Mouse (Mus musculus) left cerebral cortex, postnatal 4 days (tissue): ENCODE results near the gene Fbxl3. TPM values are rescaled to one million over a fixed set of nuclear protein-coding genes. Genes with fewer than 3 reads are reported as not detected.
A peak's percentile ranks its signal among the peaks of the same experiment; 100 is the strongest.

Experiments
- DNase-seq: peaks from one replicate; pipeline ENCODE4 v3.0.0-alpha.2; 2022
- intact Hi-C: fragments of 180-260 bp; cut with DNase I; formaldehyde crosslinking; loops from one replicate; pipeline ENCODE4 v1.15.1; 2025
- total RNA-seq, 2 experiments: library from RNA; stranded (reverse); gene quantifications; 2 replicates each; pipeline ENCODE4 v1.2.3; 2021

The Fbxl3 gene
- total RNA-seq, 2 experiments from 2014 or later = 67.2 to 71.3 TPM

DNA sequence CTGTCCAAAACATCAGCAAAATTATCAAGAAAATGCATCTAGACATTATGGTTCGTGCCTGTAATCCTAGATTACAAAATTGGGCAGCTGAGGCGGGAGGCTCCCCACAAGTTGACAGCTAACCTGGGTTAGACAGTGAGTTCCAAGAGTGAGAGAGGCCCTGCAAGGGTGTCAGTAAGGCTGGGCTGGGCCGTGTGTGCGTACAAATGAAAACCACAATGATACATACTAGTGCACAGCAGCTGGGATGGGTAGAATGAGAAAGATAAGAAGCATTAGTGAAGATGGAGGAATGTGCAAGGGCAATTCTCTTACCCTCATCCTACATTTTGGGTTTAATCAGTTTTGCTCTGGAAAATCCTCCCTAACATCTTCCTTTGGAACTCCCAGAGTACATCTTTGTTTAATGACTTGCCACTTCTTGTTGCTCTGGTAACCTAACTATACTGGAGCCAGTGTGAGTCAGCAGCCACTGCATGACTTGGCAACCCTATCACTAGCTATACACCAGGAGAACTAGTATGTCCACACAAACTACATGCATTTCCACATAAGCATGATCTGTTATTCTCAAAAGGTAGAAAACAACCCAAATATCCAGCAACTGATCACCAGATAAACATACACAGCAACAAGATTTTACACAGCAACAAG lies 12.6 kb downstream of the Fbxl3 start:
- intact Hi-C loops = loop anchor here (10.0 kb wide), 1 partner anchor 72 kb away; no protein-coding TSS in a partner anchor

DNA sequence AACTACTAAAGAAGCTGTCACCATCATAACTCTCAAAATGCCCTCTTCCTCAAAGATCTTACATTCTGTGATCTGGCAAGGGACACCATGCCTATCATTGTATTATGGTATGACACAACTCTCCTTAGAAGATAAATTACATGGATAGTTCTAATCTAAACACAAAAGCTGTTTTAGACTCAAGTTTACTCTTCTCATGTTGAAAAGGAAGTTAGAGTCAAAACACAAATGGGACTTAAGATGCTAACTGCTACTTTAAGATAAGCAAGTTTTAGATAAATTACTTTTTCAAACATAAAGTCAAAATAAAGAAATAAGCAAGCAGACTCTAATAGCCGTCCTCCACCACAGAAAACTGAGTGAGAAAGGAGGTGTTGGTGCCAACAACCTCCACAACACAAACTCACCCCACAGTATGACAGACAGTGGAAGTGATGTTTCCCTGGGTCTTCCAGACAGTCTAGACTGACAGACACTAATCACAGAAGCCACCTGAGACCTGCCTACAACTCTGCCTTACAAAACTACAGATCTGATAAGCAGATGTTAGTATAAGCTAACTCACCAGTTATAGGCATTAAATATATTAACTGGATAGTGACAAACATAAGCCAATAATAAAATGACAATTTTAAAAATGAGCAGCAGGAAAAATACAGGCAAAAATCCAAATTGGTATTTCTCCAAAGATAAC lies 13.4 kb downstream of the Fbxl3 start:
- no peak for DNase-seq
- intact Hi-C loops = loop anchor here (10.0 kb wide), 1 partner anchor 71 kb away; no protein-coding TSS in a partner anchor

More for the DNA sequence above, 12.6 kb downstream of the Fbxl3 start:
- DNase-seq = no peak

DNA sequence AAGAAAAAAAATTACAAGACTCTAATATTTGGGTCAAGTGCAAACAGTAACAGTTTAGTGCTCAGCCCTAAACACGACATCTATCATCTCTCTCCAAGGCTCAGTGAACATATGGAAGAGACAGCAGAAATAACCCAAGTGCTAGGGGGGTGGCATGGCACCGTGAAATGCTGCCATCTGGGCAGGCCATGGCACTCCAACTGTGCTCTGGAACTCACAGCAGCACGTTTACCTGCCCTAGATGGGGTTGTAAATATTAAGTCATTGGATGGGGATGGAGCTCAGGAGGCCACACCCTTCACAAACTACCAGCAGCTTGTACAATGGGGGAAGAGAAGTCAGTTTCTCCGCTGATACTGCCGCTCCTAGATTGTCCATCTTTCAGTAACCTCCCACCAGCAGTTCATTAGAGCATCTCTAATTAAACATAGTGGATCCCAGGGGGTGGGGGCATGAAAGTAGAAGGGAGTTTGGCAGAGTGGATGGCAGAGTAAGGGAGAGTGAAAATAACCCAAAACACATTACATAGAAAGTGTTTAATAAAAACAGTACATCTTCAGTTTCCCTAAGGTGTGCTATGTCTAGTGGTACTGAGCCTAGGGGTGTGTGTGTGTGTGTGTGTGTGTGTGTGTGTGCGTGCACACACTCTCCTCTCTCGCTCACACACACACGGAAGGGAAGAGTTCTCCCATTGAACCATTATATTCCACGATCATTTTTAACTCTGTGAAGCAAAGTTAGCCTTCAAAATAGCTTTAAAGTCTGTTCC lies 20.0 kb downstream of the Fbxl3 start:
- intact Hi-C loops = no loop called here
- peak; percentile 46 for DNase-seq

DNA sequence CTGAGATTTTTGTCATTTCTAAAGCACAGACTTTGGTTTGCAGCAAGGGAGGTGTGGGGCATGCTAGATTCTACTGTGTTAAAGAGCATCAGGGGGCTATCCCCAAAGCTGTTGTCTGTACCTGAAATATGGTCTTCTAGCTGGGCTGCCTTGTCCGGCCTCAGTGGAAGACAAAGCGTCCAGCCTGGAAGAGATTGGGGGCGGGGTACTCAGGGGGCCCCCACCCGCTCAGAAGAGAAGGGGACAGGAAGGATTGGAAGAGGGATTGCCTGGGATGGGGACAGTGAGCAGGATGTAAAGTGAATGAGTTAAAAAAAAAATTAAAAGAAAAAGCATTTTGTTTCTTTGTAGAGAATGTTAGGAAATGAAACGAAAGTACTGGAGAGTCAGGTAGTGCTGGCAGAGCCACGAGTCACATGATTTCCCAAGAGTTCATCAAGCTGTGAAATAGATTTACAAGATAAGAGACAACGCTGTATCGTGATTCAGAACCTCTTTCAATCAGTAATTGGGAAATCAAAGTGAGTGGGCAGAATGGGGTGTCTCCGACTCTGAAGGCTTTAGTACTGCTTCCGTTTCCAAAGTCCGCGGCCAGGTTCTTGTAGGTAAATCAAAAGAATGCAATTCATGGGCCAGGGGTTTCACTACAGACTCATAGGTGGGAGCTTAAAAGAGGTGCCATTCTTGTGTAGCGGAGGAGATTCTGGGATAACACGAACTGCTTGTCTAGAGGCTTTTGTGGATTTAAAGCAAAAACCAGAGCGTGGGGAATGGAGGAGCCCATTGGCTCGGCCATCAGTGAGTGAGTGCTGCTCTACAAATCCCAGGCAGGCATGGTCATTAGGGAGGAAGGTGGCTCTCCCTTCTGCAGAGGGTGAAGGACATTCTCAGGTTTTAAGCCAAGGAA lies 21.1 kb downstream of the Fbxl3 start:
- intact Hi-C loops = no loop called here
- no peak for DNase-seq

DNA sequence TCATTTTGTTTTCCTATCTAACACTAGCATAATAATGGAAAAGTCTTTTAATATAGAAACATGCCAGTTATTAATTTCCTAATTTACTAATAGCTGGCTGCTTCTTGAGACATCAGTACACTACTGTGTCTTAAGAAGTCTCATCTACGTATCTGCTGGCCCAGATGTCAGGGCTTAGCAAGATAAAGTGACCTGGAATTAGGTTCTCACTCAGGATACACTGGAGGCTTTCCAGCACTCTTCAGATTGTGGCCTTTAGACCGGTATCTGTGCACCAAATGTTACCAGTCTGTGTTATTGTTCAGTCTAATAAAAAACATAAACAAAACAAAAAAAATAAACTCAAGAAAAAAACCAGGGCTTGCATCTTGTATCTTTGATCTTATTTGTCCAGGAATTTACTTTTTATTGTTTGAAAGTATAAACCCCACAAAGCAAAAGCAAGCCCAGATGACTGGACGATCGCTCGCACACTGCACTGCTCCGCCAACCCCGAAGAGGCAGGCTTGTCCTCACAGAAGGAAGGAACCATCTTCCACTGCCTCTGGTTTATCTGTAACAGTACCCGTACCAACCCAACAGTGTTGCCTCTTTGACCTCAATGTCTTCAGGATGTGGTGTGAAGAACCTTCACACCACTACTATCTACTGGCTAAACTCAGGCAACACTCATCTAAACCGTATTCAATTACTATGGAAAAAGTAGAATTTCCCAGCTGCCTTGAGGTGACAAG lies 21.9 kb downstream of the Fbxl3 start:
- intact Hi-C loops = no loop called here
- no peak for DNase-seq

DNA sequence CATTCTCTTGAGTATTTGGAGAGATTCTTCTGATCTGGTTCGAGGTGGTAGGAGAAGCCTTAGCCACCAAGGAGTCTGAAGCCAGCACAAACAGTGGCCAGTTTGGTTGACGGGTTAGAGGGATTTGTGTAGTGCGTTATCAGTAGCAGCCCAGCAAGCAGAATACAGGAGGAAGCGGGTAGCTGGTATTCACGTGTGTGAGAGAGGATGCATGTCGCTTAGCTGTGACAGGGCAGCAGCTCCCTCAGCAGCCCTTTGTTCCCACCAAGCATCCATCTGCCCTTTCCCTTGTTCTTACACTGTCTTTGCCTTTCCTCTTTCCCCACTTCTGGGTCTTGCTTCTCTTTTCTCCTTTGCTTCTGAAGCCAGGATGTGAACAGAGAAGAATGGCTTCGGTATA lies 24.2 kb downstream of the Fbxl3 start:
- no peak for DNase-seq
- intact Hi-C loops = no loop called here

DNA sequence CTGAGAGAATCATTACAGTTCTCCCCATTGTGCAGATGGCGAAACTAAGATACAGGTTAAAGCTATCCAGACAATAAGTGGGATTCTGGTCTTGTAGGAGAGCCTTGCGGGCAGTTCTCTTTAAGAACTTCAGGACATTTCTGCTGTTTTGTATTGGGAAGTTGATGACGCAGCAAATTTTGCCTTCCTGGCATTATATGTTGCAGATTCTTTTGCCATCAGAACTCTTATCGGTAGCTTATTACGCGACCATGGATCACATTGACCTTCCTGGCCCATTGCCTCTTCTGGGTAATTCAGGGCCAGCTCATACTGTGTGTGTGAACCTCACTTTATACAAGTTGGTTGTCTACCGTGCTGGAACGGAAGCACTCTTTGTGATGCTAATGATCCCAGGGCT lies 25.5 kb downstream of the Fbxl3 start:
- no peak for DNase-seq
- intact Hi-C loops = no loop called here

DNA sequence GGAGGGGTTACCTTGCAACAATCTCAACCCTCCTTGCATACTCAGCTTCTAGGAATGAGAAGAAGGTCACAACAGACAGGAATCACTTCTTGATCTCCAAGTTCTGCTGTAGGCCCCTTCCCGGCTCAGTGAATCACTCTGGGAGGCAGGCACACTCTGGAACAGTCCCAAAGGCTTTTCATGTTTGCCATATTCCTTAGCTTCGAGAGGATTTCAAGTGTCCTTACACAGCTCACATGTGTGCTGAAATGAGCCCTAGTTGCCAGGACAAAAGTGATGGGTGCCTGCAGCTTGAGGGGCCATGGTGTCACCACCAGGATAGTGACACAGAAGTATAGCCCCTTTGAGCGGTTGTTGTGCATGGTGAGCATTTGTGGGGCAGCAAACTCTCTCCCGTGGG lies 26.6 kb downstream of the Fbxl3 start:
- intact Hi-C loops = no loop called here
- no peak for DNase-seq

DNA sequence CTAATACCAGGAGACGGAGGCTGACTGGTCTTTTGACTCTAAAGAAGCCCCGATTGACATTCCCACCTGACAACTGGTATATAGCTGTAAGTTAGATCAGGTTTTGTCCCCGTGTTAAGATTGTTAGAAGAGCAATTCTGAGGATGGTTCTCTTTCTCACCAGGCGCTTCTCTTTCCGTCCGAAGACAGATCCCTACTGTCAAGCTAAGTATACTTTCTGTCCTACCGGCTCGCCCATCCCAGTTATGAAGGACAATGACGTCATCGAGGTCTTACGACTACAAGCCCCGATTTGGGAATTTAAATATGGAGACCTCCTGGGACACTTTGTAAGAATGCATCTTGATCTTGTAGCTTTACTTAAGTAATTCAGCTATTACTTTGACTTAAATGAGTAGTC lies 27.9 kb downstream of the Fbxl3 start:
- no peak for DNase-seq
- intact Hi-C loops = no loop called here

DNA sequence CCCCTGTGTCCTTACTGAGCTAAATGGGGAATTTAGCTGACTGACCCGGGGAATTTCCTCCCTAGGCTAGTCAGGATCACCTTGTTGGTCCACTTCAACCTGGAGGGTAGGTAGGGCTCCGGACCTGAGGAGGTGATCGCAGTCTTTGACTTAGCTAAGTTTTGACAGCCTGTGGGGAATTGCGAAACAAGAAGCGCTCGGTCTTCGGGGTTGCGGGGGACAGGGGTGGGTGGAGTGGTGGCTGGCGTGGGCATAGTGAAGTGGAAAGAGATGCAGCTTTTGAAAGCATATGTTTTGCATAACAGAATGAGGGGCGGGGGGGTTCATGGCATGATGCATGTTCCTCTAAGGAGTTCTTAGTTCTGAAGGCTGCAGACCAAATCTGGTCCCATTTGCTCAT lies 28.6 kb downstream of the Fbxl3 start:
- DNase-seq = no peak
- intact Hi-C loops = no loop called here

DNA sequence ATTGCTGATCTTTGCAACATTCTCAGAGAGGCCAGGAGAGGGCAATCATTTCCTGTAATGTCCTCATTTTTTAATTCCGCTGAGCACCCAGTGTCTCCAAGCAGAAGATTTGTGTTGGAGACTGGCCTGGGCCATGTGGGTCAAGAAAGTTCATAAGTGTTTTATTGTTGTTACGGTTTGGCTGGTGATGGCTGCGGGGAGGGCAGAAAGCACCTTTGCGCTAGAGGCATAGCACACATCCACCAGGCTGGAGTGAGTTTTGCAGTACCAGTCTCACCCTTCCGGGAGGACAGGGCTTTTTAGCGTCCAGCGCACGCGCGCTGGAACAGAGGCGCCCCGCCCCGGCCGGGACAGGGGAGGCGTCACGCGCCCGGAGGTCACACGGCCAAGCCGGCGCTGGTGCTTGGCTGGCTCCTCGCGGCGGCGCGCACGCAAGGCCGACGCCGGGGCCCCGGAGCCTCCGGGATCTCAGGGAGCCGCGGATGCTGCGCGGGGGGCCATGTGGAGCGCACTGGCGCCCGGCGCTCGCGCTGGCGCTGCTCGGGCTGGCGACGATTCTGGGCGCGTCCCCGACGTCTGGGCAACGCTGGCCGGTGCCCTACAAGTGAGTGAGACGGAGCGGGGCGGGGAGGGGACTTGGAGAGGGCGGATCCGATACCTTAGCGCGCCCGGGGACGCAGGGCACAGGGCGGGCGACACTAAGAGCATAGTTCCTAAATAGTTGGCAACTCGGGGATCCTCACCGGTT lies 29.3 kb downstream of the Fbxl3 start, which contains the start of gene Cln5:
Gene Cln5, plus strand, starts transcription at position 353 of the 748 bp plus-strand sequence.
- intact Hi-C loops = no loop called here
- DNase-seq = peak; percentile 95

DNA sequence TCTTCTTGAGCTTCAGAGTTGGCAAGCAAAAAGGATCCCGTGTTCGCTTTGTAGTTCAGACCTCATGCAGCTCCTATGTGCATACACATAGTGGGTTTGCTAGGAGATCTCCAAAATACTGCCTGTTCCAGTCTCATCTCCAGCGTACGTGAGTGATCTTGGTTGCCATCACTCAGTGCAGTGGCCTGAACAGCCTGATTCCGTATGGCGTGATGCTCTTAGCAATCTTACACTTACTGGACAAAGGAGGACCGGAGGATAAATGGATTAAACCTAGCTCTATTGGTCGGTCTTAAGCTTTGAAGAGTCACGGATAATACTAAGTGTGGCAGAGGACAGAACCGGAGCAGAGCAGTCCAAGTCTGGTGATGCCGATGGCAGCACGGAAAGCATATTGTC lies 29.9 kb downstream of the Fbxl3 start:
- intact Hi-C loops = no loop called here

DNA sequence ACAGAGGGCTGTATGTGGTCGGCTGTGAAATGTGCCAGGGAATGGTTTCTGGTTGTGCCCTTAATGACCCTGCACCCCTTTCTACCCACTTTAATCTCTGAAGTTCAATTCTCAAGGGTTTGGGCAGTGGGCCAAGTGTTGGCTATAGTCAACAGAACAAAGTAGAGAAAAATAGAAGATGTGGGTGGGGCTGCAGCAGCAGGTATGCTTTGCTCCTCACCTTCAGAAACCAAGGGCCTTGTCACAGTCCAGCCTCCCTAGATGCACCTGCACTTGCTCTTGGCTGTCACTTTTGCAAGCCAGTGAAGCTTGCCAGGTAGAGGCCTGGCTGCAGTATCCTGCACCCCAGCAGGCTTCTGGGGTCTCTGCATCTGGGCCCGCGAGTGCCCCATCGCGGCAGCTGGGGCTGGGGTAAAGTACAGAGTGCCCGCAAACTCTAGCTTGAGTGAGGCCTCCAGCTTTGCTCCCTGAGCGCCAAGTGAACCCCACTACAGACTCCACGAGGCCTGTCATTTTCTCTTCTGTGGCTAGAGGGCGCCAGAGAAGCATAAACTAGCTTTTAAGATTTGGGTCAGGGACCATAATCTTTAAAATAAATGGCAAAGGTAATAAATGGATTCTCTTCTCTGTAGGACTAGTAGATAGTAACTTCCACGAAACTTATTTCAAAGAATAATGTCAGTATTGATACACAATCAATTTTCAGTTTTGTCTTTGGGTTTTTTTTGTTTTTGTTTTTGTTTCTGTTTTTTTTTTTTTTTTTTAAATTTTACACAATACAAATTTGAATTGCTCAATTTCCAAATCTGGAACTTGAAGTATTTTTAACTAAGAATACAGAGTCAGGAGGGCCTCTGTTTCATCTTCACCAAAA lies 33.8 kb downstream of the Fbxl3 start:
- intact Hi-C loops = no loop called here
- DNase-seq = peak; percentile 68

More for the DNA sequence above, 29.9 kb downstream of the Fbxl3 start:
- no peak for DNase-seq

DNA sequence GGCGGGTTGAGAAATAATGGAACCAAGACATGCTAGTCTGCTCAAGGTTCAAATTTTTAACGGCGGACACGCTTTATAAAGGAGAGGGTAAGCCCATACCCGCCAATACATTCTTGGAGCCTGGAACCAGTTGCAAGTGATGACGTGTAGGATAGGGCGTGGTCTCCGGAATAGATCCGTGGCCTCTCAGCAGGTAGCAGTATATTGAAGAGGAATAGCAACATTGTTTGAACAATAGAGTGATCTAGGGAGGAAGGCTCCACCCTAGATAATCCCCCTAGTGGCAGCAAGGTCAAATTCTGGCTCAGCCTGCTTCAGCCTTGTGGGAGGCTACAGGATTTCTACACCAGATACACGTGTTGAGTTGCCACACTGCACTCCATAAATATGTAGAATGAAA lies 39.9 kb downstream of the Fbxl3 start:
- intact Hi-C loops = no loop called here
- DNase-seq = no peak

DNA sequence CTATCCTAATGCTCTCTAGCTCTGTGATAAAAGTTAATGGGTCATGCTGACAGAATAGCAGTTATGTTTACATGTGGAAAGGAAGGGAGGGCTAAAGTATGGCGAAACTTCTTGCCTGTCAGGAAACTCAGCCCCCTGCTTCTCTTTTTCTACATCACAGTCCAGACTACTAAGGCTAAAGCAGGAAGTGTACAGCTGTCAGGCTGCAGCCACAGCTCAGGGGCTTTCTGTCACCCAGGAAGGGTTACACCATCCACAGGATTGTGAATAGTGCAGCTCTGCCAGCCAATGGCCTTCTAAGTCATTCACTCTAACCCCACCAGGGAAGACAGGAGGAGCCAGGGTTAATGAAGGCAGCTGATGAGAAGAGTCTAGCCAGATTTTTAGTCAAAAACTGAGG lies 40.4 kb downstream of the Fbxl3 start:
- intact Hi-C loops = no loop called here
- DNase-seq = no peak

DNA sequence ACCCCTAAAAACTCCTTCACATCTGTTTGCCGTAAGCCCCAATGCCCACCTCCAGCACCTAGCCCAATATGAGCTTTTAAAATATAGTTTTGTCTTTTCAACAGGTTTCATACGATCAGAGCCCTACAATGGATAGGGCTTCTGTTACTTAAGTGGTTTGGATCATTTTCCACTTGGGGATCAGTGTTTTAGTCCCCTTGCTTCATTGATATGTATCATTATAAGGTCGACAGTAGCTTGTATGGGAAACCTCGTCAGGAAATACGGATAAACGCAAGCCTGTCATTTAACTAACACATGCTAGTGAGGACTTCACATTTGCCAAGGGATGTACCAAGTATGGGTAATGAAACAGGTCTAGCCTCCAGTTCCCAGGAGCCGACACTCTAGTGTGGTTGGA lies 42.8 kb downstream of the Fbxl3 start:
- intact Hi-C loops = no loop called here
- DNase-seq = no peak

DNA sequence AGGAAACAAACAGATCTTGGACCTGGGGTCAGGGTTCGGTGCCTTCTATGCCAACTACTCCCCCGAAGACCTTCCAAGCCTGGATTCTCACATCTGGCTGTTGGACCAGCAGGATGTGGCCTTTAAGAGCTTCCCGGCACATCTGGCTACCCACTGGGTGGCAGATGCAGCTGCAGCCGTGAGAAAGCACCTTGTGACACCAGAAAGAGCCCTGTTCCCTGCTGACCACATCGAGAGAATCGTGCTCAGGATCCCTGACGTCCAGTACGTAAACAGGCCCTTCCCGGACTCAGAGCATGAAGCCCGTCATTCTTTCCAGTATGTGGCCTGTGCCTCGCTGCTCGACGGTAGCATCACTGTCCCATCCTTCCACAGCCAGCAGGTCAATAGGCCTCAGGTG lies 44.6 kb downstream of the Fbxl3 start:
- intact Hi-C loops = no loop called here

DNA sequence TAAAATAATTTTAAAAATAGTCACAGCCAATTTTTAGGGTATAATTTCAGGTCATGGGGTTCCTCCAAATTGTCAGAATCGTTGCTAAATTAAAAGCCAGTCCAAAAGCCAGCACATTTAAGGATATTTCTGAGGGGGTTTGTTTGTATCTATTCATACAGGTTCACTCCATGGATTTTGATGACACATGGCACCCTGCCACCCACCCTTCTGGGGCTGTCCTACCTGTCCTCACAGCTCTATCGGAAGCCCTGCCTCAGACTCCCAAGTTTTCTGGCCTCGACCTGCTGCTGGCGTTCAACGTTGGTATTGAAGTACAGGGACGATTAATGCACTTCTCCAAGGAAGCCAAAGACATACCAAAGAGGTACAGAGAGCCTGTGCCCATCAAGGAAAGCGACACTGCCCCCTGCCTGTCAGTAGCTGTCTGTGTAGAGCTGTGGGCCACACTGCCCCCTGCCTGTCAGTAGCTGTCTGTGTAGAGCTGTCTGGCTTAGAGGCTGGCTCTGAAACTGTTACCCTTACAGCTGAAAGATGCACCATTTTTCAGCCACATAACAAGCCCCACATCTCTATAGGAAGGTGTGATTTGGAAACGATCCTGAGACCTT lies 48.1 kb downstream of the Fbxl3 start:
- intact Hi-C loops = no loop called here
- DNase-seq = peak; percentile 80

More for the DNA sequence above, 44.6 kb downstream of the Fbxl3 start:
- no peak for DNase-seq
